Mouse (Mus musculus) left cerebral cortex, adult 2 months (tissue): Measurements from ENCODE around the gene Rab40c. TPM values are rescaled to one million over a fixed set of nuclear protein-coding genes. Genes with fewer than 3 reads are reported as not detected.

Experiments
- DNase-seq, 2 experiments: peaks; one replicate each; pipeline ENCODE4 v3.0.0; 2021 to 2022; ENCODE audit warnings: low spot score in 2 of 2, mixed read lengths in 1 of 2; ENCODE audit errors: extremely low spot score in 1 of 2
- H3K27ac ChIP-seq: fragments of 200-600 bp; 2 replicates; pipeline ENCODE4 v1.8.1; 2022
- H3K4me3 ChIP-seq: fragments of 200-600 bp; 2 replicates; pipeline ENCODE4 v1.8.1; 2022
- CTCF ChIP-seq: fragments of 200-600 bp; IDR thresholded peaks from 2 replicates; pipeline ENCODE4 v1.8.1; 2022; ENCODE audit warnings: antibody characterized with exemption, mild to moderate bottlenecking, moderate library complexity
- intact Hi-C: fragments of 180-260 bp; cut with DNase I; formaldehyde crosslinking; loops from one replicate; pipeline ENCODE4 v1.15.1; 2025
- total RNA-seq, 2 experiments: library from RNA; stranded (reverse); gene quantifications; 2 replicates each; pipeline ENCODE4 v1.2.3; 2021

Rab40c gene
- total RNA-seq, 2 experiments from 2014 or later = 46.4 to 47.2 TPM

DNA sequence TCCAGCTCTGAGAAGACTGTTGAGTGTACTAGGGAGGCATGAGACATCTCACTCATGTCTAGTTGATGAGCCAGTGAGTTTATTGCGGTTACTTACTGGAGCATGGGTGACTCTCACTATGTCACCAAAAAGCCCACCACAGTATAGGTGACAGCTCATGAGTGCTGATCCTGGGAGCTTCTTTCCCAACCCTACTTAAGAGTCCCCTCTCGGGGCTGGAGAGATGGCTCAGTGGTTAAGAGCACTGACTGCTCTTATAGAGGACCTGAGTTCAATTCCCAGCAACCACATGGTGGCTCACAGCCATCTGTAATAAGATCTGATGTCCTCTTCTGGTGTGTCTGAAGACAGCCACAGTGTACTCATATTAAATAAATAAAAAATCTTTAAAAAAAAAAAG is 49.6 kb downstream of the Rab40c start:
- intact Hi-C loops = no loop called here
- TF ChIP-seq CTCF = no peak
- no peak for DNase-seq
- H3K27ac ChIP-seq = no peak overlapping the region
- H3K4me3 ChIP-seq = no peak overlapping the region

DNA sequence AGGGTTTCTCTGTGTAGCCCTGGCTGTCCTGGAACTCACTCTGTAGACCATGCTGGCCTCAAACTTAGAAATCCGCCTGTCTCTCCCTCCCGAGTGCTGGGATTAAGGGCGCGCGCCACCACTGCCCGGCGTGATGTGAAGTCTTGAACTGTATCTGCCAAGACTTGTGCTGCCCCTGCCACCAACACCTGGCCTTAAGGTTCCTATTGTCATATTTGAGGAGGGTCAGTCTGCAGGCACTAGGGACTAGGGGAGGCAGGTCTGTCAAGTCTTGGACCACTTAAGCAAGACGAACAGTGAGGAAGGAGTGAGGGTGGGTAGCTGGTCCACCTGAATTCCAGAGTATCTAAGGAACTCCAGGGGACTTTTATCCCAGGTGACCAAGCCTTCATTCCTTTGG is 50.0 kb downstream of the Rab40c start:
- no peak for TF ChIP-seq CTCF
- intact Hi-C loops = no loop called here
- no peak for DNase-seq

DNA sequence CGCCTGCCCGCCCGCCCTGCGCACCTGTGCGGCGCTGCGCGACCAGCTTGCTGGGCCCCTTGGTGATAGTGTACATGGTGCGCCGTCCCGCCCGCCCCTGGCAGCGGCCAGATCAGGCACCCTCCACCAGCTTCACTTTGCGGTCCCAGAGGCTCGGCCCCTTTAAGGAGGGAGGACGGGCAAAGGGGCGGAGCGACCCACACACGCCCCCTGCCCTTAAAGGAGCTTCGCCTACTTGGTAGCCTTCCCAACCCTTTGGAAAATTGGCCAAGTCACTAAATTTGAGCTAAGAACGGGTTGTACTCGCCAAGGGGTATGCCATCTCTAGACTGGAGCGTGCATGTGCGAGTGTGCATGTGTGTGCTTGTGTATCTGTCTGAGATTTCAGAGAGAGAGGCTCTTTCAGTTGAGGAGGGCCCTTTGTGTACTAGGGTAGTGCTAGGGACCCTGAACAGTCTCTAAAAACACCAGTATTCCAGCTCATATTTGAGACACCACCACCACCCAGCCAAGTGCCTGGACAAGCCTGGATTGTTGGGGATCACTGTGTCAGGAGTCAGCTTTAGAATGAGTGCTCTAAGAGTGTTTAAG is 50.8 kb downstream of the Rab40c start, which contains the start of gene Mcrip2:
Gene Mcrip2 (minus strand): TSS at position 164 of the 591 bp plus-strand sequence.
- peak within 1 kb of the TSS; percentile 91 for H3K4me3 ChIP-seq

More for the DNA sequence above, 50.0 kb downstream of the Rab40c start:
- H3K4me3 ChIP-seq = no peak overlapping the region
- no peak overlapping the region for H3K27ac ChIP-seq

DNA sequence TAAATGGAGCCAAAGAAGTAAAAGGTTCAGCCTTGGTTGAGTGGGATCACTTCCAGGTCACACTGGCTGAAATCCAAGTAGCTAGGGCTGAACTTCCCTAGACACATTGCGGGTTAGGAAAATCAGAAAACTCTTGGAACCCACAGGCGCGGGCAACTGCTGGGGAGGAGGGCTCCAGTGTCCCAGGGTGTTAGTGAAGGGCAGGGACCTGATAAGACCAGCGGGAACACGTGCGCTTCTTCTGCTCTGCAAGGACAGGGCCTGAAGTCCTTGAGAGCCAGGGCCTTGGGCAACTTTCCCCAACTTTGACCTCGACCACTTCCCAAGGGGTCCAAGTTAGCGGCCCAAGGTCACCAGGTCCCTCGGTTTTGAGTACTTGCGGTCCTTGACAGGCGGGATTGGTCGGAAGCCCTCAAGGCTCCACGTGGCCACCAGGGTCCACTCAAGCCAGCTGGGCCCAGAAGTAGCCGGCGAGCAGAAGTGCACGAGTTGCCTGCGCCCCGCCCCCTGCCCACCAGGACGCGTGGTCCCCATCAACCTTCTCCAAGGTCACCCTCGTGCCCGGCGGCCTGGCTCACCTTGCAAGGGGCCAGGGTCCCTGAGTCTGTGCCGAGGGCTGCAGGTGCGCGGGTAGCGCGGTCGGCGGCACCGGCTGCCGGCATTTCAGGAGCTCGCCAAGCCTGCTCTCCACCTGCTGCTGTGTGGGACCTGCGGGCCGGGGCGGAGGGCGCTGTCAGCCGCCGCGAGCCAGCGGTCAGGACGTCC is 51.5 kb downstream of the Rab40c start:
- H3K4me3 ChIP-seq = peak overlapping the region; percentile 91
- peak overlapping the region; percentile 88 for H3K27ac ChIP-seq
- DNase-seq = no peak
- intact Hi-C loops = no loop called here
- TF ChIP-seq CTCF = no peak

More for the DNA sequence above, 50.8 kb downstream of the Rab40c start, which contains the start of gene Mcrip2:
- no peak for TF ChIP-seq CTCF
- peak; percentile 80 to 82 for DNase-seq
- intact Hi-C loops = no loop called here
- peak within 1 kb of the TSS; percentile 88 for H3K27ac ChIP-seq

DNA sequence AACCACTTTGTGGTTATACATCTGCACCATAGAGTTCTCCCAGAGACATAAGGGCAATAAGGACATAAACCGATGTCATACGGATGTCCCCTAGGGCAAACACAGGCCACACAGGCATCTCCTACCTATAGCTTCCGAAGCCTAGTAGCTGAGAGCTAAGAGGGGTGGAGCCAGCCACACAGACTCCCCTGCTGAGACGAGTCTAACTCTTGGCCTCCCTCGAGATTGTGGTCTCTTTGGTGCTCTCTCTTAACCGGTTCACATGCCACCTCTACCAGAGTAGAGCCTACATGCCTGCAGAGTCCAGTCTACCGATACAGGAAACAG is 52.1 kb downstream of the Rab40c start:
- intact Hi-C loops = no loop called here
- Histone ChIP-seq H3K27ac (peak overlapping the region; percentile 88), H3K4me3 (peak overlapping the region; percentile 91)
- DNase-seq = no peak
- TF ChIP-seq CTCF = no peak

DNA sequence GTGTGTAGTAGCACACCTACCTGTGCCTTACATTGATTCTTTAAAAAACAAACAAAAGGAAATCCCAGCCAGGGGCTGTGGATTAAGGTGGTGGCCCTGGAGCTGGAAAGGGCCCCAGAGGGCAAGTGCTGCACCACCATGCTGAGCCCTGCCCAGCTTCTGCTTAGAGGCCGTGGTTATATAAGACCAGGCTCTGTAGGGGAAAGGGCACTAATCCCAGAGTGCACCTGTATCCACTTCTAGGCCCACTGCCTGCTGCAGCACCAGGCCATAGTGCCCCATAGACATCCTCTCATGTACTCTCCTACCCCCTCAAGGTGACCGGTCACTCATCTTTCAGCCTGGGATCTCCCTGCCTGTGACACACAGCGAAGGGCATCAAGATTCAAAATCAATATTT is 53.4 kb downstream of the Rab40c start:
- intact Hi-C loops = no loop called here
- no peak for DNase-seq
- Histone ChIP-seq H3K4me3 (no peak overlapping the region), H3K27ac (no peak overlapping the region)
- TF ChIP-seq CTCF = no peak

DNA sequence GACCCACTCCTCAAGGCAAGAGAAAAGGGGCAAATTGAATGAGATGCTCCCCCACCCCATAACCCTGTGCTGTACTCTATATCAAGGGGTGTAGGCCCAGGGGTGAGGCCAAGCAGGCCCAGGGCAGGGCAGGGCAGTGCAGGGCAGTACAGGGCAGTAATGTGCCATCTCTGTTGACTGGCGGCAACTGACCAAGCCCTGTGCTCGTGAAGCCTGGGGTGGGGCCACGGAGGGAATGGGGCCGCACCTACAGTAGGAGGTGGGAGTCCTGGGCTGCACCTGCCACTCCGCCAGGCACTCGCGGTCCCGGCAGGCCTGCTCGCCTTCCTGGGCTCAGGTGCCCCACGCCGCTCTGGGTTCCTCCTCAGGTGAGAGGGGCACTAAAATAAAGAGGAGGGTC is 54.2 kb downstream of the Rab40c start:
- intact Hi-C loops = no loop called here
- no peak overlapping the region for H3K27ac ChIP-seq
- TF ChIP-seq CTCF = no peak
- no peak for DNase-seq
- no peak overlapping the region for H3K4me3 ChIP-seq

DNA sequence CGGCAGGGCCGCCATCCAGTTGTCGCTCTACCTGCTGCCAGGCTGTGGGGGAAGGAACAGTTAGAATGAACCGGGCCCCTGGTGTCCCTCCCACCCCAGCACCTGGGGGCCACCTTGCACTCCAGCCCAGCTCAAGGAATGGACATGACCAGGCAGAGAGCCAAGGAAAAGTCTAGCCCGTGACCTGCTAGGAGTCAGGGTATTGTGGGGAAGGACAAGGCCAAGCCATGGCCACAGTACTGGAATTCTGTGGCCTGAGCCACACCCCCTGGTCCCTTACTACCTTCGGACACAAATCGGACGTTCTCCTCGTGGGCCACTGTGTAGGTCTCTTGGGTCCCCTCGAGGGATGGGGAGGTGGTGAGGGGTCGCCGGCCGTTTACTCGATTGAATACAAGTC is 55.2 kb downstream of the Rab40c start:
- no peak overlapping the region for H3K4me3 ChIP-seq
- no peak for DNase-seq
- no peak for TF ChIP-seq CTCF
- intact Hi-C loops = no loop called here
- no peak overlapping the region for H3K27ac ChIP-seq

DNA sequence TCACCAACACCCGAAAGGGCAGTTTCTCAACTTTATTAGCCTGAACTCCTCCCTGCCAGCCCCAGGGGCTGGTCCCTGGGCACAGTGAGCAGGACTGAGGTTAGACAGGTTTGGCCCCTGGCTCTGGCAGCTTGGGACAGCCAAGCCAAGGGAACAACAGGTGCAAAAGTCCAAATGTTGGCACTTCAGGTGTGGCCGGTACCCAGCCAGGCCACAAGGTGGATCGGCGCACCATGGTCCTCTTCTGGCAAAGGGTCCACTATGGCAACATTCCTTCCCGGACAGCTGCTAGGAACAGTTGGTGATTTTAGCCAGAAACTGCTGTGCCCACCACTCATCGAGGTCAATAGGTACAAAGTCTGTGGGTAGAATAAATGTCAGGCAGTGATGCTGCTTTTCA is 55.8 kb downstream of the Rab40c start:
- DNase-seq = no peak
- intact Hi-C loops = no loop called here
- TF ChIP-seq CTCF = no peak

DNA sequence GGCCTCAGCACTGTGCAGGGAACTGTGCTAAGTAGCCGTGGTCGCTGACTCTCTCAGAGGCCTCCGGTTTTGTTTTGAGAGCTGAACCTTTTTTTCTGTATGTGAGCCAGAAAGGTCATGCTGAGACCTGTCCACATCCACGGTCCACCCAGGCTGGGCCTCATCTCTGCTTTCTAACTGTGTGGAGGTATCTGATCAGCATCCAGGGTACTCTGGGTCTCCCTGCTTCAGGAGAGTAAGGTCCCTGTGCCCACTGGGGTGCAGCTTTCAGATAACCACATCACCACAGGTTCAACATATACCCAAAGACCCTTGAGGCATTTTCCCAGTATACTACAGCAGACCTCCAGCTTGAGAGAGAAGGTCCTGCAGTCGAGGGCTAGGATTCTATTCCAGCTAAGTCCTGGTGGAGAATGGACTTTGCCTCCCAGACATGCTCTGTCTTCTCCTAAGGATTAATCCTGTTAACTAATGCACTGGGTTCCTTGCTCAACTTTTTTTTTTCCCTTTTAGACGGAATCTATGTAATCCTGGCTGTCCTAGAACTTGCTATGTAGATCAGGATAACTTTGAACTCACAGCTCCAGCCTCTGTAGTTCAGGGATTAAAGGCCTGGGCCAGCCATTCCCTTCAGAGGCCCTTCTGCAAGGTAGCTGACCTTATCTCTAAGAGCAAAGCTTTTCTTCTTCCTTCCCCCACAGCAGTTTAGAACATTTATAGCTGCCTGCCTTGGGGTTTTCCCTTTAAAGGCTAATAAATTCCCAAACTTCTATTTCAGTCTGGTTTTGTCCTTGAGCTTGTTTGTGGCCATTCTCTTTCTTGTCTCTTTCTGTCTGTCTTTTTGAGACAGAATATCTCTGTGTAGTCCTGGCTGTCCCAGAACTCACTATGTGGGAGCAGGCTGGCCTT is 57.6 kb downstream of the Rab40c start:
- H3K27ac ChIP-seq = peak overlapping the region; percentile 97
- peak overlapping the region; percentile 73 for H3K4me3 ChIP-seq
- DNase-seq = no peak
- intact Hi-C loops = no loop called here
- TF ChIP-seq CTCF = no peak

More for the DNA sequence above, 55.8 kb downstream of the Rab40c start:
- no peak overlapping the region for H3K4me3 ChIP-seq
- H3K27ac ChIP-seq = no peak overlapping the region

DNA sequence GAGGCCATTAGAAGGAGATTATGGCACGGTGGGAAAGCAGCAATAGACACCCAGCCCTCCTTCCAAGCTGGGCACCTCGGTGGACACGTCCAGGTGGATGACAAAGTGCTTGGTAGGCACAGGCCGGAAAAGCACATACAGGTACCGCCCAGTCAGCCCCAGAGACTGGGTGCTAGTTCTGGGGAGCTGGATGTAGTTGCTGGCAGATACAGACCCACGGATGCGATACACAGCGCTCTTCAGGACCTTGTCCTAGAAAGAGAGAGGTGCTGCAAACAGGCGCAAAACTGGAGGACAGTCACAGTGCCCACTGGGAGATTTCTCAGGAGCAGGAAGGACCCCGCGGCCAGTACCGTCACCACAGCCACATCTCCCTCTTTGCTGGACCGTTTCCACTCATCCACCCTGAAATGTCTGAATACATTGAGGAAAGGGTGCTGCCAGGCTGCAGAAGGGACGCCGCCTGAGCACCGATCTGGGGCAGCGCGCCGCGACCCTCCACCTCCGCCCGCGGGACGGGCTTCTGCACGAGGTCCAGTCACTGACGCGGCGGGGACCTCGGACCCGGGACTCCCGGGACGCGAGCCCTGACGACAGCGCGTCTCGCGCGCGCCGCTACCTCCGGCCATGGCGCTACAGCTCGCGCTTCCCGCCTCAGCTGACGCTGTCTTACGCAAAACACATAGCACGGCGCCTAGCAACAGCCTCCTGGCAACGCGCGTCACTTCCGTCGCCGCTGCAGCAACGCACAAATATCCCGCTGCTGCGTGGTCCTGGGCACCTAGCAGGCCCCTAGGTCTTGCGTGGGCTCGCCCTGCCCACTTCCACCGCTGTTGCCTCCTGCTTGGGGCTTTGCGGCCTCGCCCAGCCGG is 58.5 kb downstream of the Rab40c start, which contains the start of gene Wdr90:
Gene Wdr90 (minus strand): TSS at position 670 of the 872 bp plus-strand sequence.
- DNase-seq = peak; percentile 93 to 94
- intact Hi-C loops = no loop called here
- Histone ChIP-seq H3K4me3 (peak within 1 kb of the TSS; percentile 73), H3K27ac (peak within 1 kb of the TSS; percentile 97)
- TF ChIP-seq CTCF = peak; percentile 22; the same call in 1 of the 2 replicates
